Mouse (Mus musculus): ENCODE measurements around the gene Ddx3y. TPM values are rescaled to one million over a fixed set of nuclear protein-coding genes. Genes with fewer than 3 reads are reported as not detected.
A peak's percentile ranks its signal among the peaks of the same experiment; 100 is the strongest.

Ddx3y gene
- not detected in 2 replicates for polyA plus RNA-seq (2015; fragmentation: Nextera tagmentation; extraction: Ambion mirVana)

- DNase-seq (peak; percentile 68), ATAC-seq (peak; percentile 97)
- no peaks in the 10 kb centered on the region for H3K4me1 ChIP-seq (ENCODE audit: insufficient read depth)
- peak within 1 kb of the TSS; percentile 58 for H3K9ac ChIP-seq (replicated peaks)
- TF ChIP-seq EP300 (IDR thresholded peaks at IDR 0.05; ENCODE audit: low read depth) (no peak), CTCF (IDR thresholded peaks at IDR 0.05; ENCODE audit: low read depth) (no peak)
- H3K27ac ChIP-seq (ENCODE audit: low read depth): peak within 1 kb of the TSS; percentile 82
- no peaks in the 10 kb centered on the region for H3K36me3 ChIP-seq (replicated peaks; ENCODE audit: insufficient read depth, low read length)
- H3K4me2 ChIP-seq (ENCODE audit: low read depth, low read length): peak within 1 kb of the TSS; percentile 61
- 13% methylated on average over 31 of the region's 31 CpGs for WGBS (ENCODE audit: insufficient replicate concordance)
- no peaks in the 10 kb centered on the region for H3K9me3 ChIP-seq (ENCODE audit: low read length)
- H3K27me3 ChIP-seq (ENCODE audit: insufficient read depth, low read length): no peaks in the 10 kb centered on the region
- peak within 1 kb of the TSS; percentile 54 for H3K4me3 ChIP-seq (ENCODE audit: low read depth, low read length)
Measured at GRCm38 (mm10) chrY:1286171-1286795, at the start of gene Ddx3y. Gene Ddx3y (minus strand): TSS chrY:1286629.

GRCm38 (mm10) chrY:1293708-1294107 lies 7.3 kb upstream of the Ddx3y start:
- no peak for TF ChIP-seq CTCF (IDR thresholded peaks at IDR 0.05; ENCODE audit: low read depth)
- no peak for TF ChIP-seq EP300 (IDR thresholded peaks at IDR 0.05; ENCODE audit: low read depth)
- H3K4me2 ChIP-seq (ENCODE audit: low read depth, low read length): no peak overlapping the region
- H3K36me3 ChIP-seq (replicated peaks; ENCODE audit: insufficient read depth, low read length): no peaks in the 10 kb centered on the region
- H3K9me3 ChIP-seq (ENCODE audit: low read length): no peaks in the 10 kb centered on the region
- H3K4me1 ChIP-seq (ENCODE audit: insufficient read depth): no peaks in the 10 kb centered on the region
- ATAC-seq (no peak), DNase-seq (no peak)
- H3K27ac ChIP-seq (ENCODE audit: low read depth): no peak overlapping the region
- H3K27me3 ChIP-seq (ENCODE audit: insufficient read depth, low read length): no peaks in the 10 kb centered on the region
- no peak overlapping the region for H3K9ac ChIP-seq (replicated peaks)
- H3K4me3 ChIP-seq (ENCODE audit: low read depth, low read length): no peak overlapping the region

- ATAC-seq: peak; percentile 78
- peak; percentile 18 for DNase-seq
- no peak for TF ChIP-seq CTCF (IDR thresholded peaks at IDR 0.05; ENCODE audit: low read depth)
- TF ChIP-seq EP300 (IDR thresholded peaks at IDR 0.05; ENCODE audit: low read depth): no peak
- no peaks in the 10 kb centered on the region for H3K36me3 ChIP-seq (replicated peaks; ENCODE audit: insufficient read depth, low read length)
- peak overlapping the region; percentile 18; the same call in 1 of the 2 replicates for H3K4me2 ChIP-seq (ENCODE audit: low read depth, low read length)
- H3K4me3 ChIP-seq (ENCODE audit: low read depth, low read length): peak overlapping the region; percentile 54
- H3K27ac ChIP-seq (ENCODE audit: low read depth): peak overlapping the region; percentile 82
- H3K4me1 ChIP-seq (ENCODE audit: insufficient read depth): no peaks in the 10 kb centered on the region
- 4% methylated on average over 12 of the region's 12 CpGs for WGBS (ENCODE audit: insufficient replicate concordance)
- no peaks in the 10 kb centered on the region for H3K9me3 ChIP-seq (ENCODE audit: low read length)
- no peaks in the 10 kb centered on the region for H3K27me3 ChIP-seq (ENCODE audit: insufficient read depth, low read length)
- H3K9ac ChIP-seq (replicated peaks): peak overlapping the region; percentile 58
Measured at GRCm38 (mm10) chrY:1285735-1286134, 694 bp downstream of the Ddx3y start.

DNA sequence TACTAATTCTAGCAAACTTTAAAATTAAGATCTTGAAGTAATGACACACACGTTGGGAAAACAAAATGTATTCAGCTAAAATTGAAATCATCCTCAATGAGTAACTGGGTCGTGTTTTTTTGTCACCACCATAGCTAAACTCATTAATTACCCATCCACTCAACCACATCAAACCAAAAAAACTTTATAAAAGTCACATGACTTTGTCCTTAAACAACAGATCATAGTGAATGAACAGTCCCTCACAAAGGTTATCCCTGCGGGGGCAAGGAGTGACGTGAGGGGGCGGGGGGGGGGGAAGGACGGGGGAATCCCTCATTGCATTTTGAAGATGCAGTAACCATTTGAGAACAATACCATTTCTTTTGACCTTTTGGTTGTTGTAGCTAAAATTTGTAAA lies 40.3 kb downstream of the Ddx3y start:
- Histone ChIP-seq H3K27ac (ENCODE audit: low read depth) (no peak overlapping the region), H3K27me3 (ENCODE audit: insufficient read depth, low read length) (no peaks in the 10 kb centered on the region), H3K9me3 (ENCODE audit: low read length) (no peaks in the 10 kb centered on the region), H3K36me3 (replicated peaks; ENCODE audit: insufficient read depth, low read length) (no peaks in the 10 kb centered on the region), H3K4me1 (ENCODE audit: insufficient read depth) (no peaks in the 10 kb centered on the region), H3K4me3 (ENCODE audit: low read depth, low read length) (no peak overlapping the region), H3K9ac (replicated peaks) (no peak overlapping the region), H3K4me2 (ENCODE audit: low read depth, low read length) (peak overlapping the region; percentile 44)
- DNase-seq (no peak), ATAC-seq (no peak)
- no peak for TF ChIP-seq EP300 (IDR thresholded peaks at IDR 0.05; ENCODE audit: low read depth)
- no peak for TF ChIP-seq CTCF (IDR thresholded peaks at IDR 0.05; ENCODE audit: low read depth)
- WGBS (ENCODE audit: insufficient replicate concordance): 57% methylated on average over 6 of the region's 6 CpGs

- H3K27ac ChIP-seq (ENCODE audit: low read depth): peak within 1 kb of the TSS; percentile 70
- 0% methylated on average over 18 of the region's 21 CpGs for WGBS (ENCODE audit: insufficient replicate concordance)
- peak within 1 kb of the TSS; percentile 55 for H3K4me3 ChIP-seq (ENCODE audit: low read depth, low read length)
- H3K9me3 ChIP-seq (ENCODE audit: low read length): no peaks in the 10 kb centered on the region
- DNase-seq (peak; percentile 56), ATAC-seq (peak; percentile 98)
- no peaks in the 10 kb centered on the region for H3K4me1 ChIP-seq (ENCODE audit: insufficient read depth)
- no peaks in the 10 kb centered on the region for H3K36me3 ChIP-seq (replicated peaks; ENCODE audit: insufficient read depth, low read length)
- peak within 1 kb of the TSS; percentile 59 for H3K9ac ChIP-seq (replicated peaks)
- TF ChIP-seq CTCF (IDR thresholded peaks at IDR 0.05; ENCODE audit: low read depth) (no peak), EP300 (IDR thresholded peaks at IDR 0.05; ENCODE audit: low read depth) (no peak)
- no peaks in the 10 kb centered on the region for H3K27me3 ChIP-seq (ENCODE audit: insufficient read depth, low read length)
- H3K4me2 ChIP-seq (ENCODE audit: low read depth, low read length): peak within 1 kb of the TSS; percentile 50
Measured at GRCm38 (mm10) chrY:1245426-1245863, 41.0 kb downstream of the Ddx3y start, which contains the start of gene Uty. Gene Uty (minus strand): TSS chrY:1245759.

GRCm38 (mm10) chrY:1244940-1245339 lies 41.5 kb downstream of the Ddx3y start:
- H3K4me3 ChIP-seq (ENCODE audit: low read depth, low read length): peak overlapping the region; percentile 55
- H3K9ac ChIP-seq (replicated peaks): peak overlapping the region; percentile 59
- WGBS (ENCODE audit: insufficient replicate concordance): 0% methylated on average over 4 of the region's 9 CpGs
- H3K27ac ChIP-seq (ENCODE audit: low read depth): peak overlapping the region; percentile 70
- DNase-seq (no peak), ATAC-seq (no peak)
- no peaks in the 10 kb centered on the region for H3K27me3 ChIP-seq (ENCODE audit: insufficient read depth, low read length)
- H3K9me3 ChIP-seq (ENCODE audit: low read length): no peaks in the 10 kb centered on the region
- TF ChIP-seq EP300 (IDR thresholded peaks at IDR 0.05; ENCODE audit: low read depth): no peak
- no peak for TF ChIP-seq CTCF (IDR thresholded peaks at IDR 0.05; ENCODE audit: low read depth)
- no peaks in the 10 kb centered on the region for H3K36me3 ChIP-seq (replicated peaks; ENCODE audit: insufficient read depth, low read length)
- peak overlapping the region; percentile 50 for H3K4me2 ChIP-seq (ENCODE audit: low read depth, low read length)
- H3K4me1 ChIP-seq (ENCODE audit: insufficient read depth): no peaks in the 10 kb centered on the region

All from liver, postnatal 0 days (tissue).